Mouse (Mus musculus) liver, adult 2 months (tissue): ENCODE measurements at regions not wholly inside any gene's neighbourhood (a gene's known extent, or its start where the extent isn't known, plus 50 kb on each side); places are given as distances from the start of the nearest gene placed in this dataset.

Experiments used
- DNase-seq: peaks from one replicate; pipeline ENCODE4 v3.0.0-alpha.2; 2011; ENCODE audit warnings: low read depth, low spot score; ENCODE audit errors: extremely low read depth
- H3K27ac ChIP-seq: fragments of 200-500 bp; replicated peaks from 2 replicates; pipeline ENCODE4 v1.5.1; 2012; ENCODE audit warnings: low read depth, mild to moderate bottlenecking, control low read depth, inconsistent platforms, low read length; ENCODE audit not compliant: insufficient read depth
- H3K27me3 ChIP-seq: fragments of 200-500 bp; 2 replicates; pipeline ENCODE4 v1.6.1; 2012; ENCODE audit warnings: mild to moderate bottlenecking, moderate library complexity, low read length, inconsistent platforms; ENCODE audit not compliant: control insufficient read depth, insufficient read depth
- H3K36me3 ChIP-seq: fragments of 200-500 bp; 2 replicates; pipeline ENCODE4 v1.6.1; 2012; ENCODE audit warnings: low read length, inconsistent platforms; ENCODE audit not compliant: control insufficient read depth, insufficient read depth
- H3K4me1 ChIP-seq: fragments of 200-500 bp; 2 replicates; pipeline ENCODE4 v1.6.1; 2011; ENCODE audit warnings: low read length; ENCODE audit not compliant: control insufficient read depth, insufficient read depth
- H3K4me3 ChIP-seq: fragments of 200-500 bp; 2 replicates; pipeline ENCODE4 v1.5.1; 2011; ENCODE audit warnings: low read depth, mild to moderate bottlenecking, control low read depth, low read length, moderate library complexity; ENCODE audit not compliant: insufficient read depth
- H3K79me2 ChIP-seq: fragments of 200-500 bp; 2 replicates; pipeline ENCODE4 v1.6.1; 2012; ENCODE audit warnings: inconsistent platforms, mild to moderate bottlenecking, low read length, moderate library complexity; ENCODE audit not compliant: control insufficient read depth, insufficient read depth
- H3K9ac ChIP-seq: fragments of 200-500 bp; 2 replicates; pipeline ENCODE4 v1.6.1; 2012; ENCODE audit warnings: low read depth, mild to moderate bottlenecking, control low read depth, inconsistent platforms, low read length
- CTCF ChIP-seq: fragments of 200-500 bp; IDR thresholded peaks from 2 replicates; pipeline ENCODE4 v1.5.1; 2011; ENCODE audit warnings: low read depth, low read length, control low read depth
- POLR2A ChIP-seq: fragments of 200-500 bp; IDR thresholded peaks from 2 replicates; pipeline ENCODE4 v1.6.1; 2011; ENCODE audit warnings: low read length, control low read depth; ENCODE audit not compliant: insufficient read depth; ENCODE audit errors: extremely low read depth
- WGBS: fragments of 180-500 bp; shearing (Covaris S2); methylation state at CpG from one replicate; pipeline ENCODE4 v1.1.7; 2018; 5-methylcytosine and 5-hydroxymethylcytosine counted together

- Histone ChIP-seq H3K36me3 (no peaks in the 10 kb centered on the region), H3K27me3 (no peaks in the 10 kb centered on the region; the same call in 1 of the 2 replicates), H3K79me2 (no peaks in the 10 kb centered on the region), H3K4me3 (no peak overlapping the region), H3K4me1 (no peaks in the 10 kb centered on the region), H3K9ac (no peak overlapping the region), H3K27ac (no peak overlapping the region)
- TF ChIP-seq POLR2A (no peak), CTCF (no peak)
- WGBS, result 86% methylated on average over 5 of the region's 5 CpGs
- DNase-seq, result no peak
Observed at GRCm38 (mm10) chr4:47580556-47580955, 106.1 kb downstream of the Sec61b start.

GRCm38 (mm10) chr4:47587256-47587655, 112.8 kb downstream of the Sec61b start:
- H3K4me3 ChIP-seq, result no peak overlapping the region
- H3K27me3 ChIP-seq, result no peaks in the 10 kb centered on the region; the same call in 1 of the 2 replicates
- WGBS, result 72% methylated on average over 5 of the region's 5 CpGs
- no peaks in the 10 kb centered on the region for H3K4me1 ChIP-seq
- no peak for DNase-seq
- TF ChIP-seq CTCF, result no peak
- no peak for TF ChIP-seq POLR2A
- H3K9ac ChIP-seq, result no peak overlapping the region
- no peak overlapping the region for H3K27ac ChIP-seq
- no peaks in the 10 kb centered on the region for H3K36me3 ChIP-seq
- H3K79me2 ChIP-seq, result no peaks in the 10 kb centered on the region

- Histone ChIP-seq H3K79me2 (no peaks in the 10 kb centered on the region), H3K4me3 (no peak overlapping the region), H3K9ac (no peak overlapping the region), H3K27ac (no peak overlapping the region), H3K27me3 (no peaks in the 10 kb centered on the region), H3K36me3 (no peaks in the 10 kb centered on the region), H3K4me1 (no peaks in the 10 kb centered on the region)
- TF ChIP-seq POLR2A (no peak), CTCF (no peak)
- DNase-seq, result peak; percentile 32
- 81% methylated on average over 11 of the region's 11 CpGs for WGBS
Observed at GRCm38 (mm10) chr4:47592271-47592986, 118.0 kb downstream of the Sec61b start.

GRCm38 (mm10) chr4:47593155-47593554, 118.7 kb downstream of the Sec61b start:
- WGBS, result 82% methylated on average over 7 of the region's 7 CpGs
- TF ChIP-seq POLR2A, result no peak
- no peak overlapping the region for H3K27ac ChIP-seq
- no peaks in the 10 kb centered on the region for H3K27me3 ChIP-seq
- no peaks in the 10 kb centered on the region for H3K36me3 ChIP-seq
- H3K9ac ChIP-seq, result no peak overlapping the region
- H3K4me3 ChIP-seq, result no peak overlapping the region
- no peak for DNase-seq
- H3K79me2 ChIP-seq, result no peaks in the 10 kb centered on the region
- no peaks in the 10 kb centered on the region for H3K4me1 ChIP-seq

GRCm38 (mm10) chr4:47594171-47594570, 119.7 kb downstream of the Sec61b start:
- WGBS, result 91% methylated on average over 6 of the region's 6 CpGs
- Histone ChIP-seq H3K9ac (no peak overlapping the region), H3K36me3 (no peaks in the 10 kb centered on the region), H3K79me2 (no peaks in the 10 kb centered on the region), H3K27me3 (no peaks in the 10 kb centered on the region), H3K4me1 (no peaks in the 10 kb centered on the region), H3K27ac (no peak overlapping the region), H3K4me3 (no peak overlapping the region)
- TF ChIP-seq CTCF (no peak), POLR2A (no peak)
- no peak for DNase-seq

GRCm38 (mm10) chr4:47595841-47596240, 121.4 kb downstream of the Sec61b start:
- TF ChIP-seq POLR2A, result no peak
- TF ChIP-seq CTCF, result no peak
- Histone ChIP-seq H3K36me3 (no peaks in the 10 kb centered on the region), H3K9ac (no peak overlapping the region), H3K27ac (no peak overlapping the region), H3K4me1 (no peaks in the 10 kb centered on the region), H3K4me3 (no peak overlapping the region), H3K79me2 (no peaks in the 10 kb centered on the region), H3K27me3 (no peaks in the 10 kb centered on the region)
- no peak for DNase-seq
- 78% methylated on average over 10 of the region's 10 CpGs for WGBS
